25 mouse cellular contexts compared by ENCODE assay signal in the genomic region with DNA sequence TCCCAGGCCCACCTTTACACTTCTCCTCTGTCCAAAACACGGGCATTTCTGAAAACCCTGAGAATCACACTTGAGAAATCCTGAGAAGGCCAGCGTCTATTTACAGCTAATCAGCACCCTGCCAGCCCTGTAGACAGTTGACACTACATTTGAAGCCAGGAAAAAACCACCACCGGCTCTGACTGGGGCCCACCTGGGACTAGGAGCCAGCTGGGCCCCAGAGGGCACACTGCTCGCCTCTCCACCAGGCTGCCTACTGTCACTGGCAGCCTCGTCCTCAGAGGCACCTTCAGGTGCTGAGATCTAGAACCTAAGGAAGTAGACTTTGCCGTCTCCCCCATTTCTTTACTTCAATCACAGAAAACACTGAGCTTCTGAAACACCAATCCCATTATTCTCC. TPM values are rescaled to one million over a fixed set of nuclear protein-coding genes. Genes with fewer than 3 reads are reported as not detected.
DNase-seq lines count a peak whose midpoint lies in the region; ATAC-seq and TF ChIP-seq lines count a peak whose summit lies in the region.
"Had no signal": no experiment of that assay in that cellular context is flagged by ENCODE, and none has a peak within 500 bp of the region (broad histone marks: within the 10 kb centered on the region; RNA-seq: fewer than 3 reads in every experiment).

No protein-coding gene starts in this region.

- 37% methylated on average over 6 of the region's 6 CpGs for WGBS in heart, adult 2 months
- WGBS in heart, embryonic 16.5 days, result 35% methylated on average over 6 of the region's 6 CpGs
- 42% methylated on average over 6 of the region's 6 CpGs for WGBS in heart, embryonic 11.5 days (ENCODE audit: insufficient replicate concordance)
- 84% methylated on average over 6 of the region's 6 CpGs for WGBS in midbrain, embryonic 10.5 days

- ATAC-seq in heart, embryonic 16.5 days (replicated peaks; ENCODE audit: extremely low read depth, insufficient read depth, low FRiP score), result peak; percentile 67
- ATAC-seq in heart, embryonic 11.5 days (replicated peaks; ENCODE audit: insufficient number of reproducible peaks, low FRiP score, low TSS enrichment), result no peak
- ATAC-seq: forebrain, embryonic 13.5 days; hindbrain, postnatal 0 days; intestine, postnatal 0 days; liver, embryonic 12.5 days; Patski had no signal

- TF ChIP-seq POLR2A in heart, adult 2 months (IDR thresholded peaks at IDR 0.05; ENCODE audit: insufficient read depth, low read depth, low read length), result no peak

- TF ChIP-seq EP300 in heart, adult 2 months (IDR thresholded peaks at IDR 0.05; ENCODE audit: insufficient read depth, low read depth, low read length), result no peak

- H3K4me2 ChIP-seq in heart, embryonic 16.5 days (ENCODE audit: low read depth, low read length), result no peak overlapping the region
- no peak overlapping the region for H3K4me2 ChIP-seq in heart, embryonic 11.5 days
- H3K4me2 ChIP-seq: embryonic facial prominence, embryonic 12.5 days; forebrain, embryonic 13.5 days; limb, embryonic 12.5 days; liver, embryonic 12.5 days; midbrain, embryonic 11.5 days; neural tube, embryonic 15.5 days had no signal

- H3K36me3 ChIP-seq in heart, adult 2 months (ENCODE audit: control insufficient read depth, insufficient read depth, low read length), result peaks cover 4% of the 10 kb centered on the region; the same call in 1 of the 2 replicates
- no peaks in the 10 kb centered on the region for H3K36me3 ChIP-seq in heart, embryonic 16.5 days (ENCODE audit: control insufficient read depth, insufficient read depth)
- no peaks in the 10 kb centered on the region for H3K36me3 ChIP-seq in heart, embryonic 11.5 days (ENCODE audit: control insufficient read depth, insufficient read depth, low read length)
- H3K36me3 ChIP-seq in midbrain, embryonic 10.5 days, result no peaks in the 10 kb centered on the region
- H3K36me3 ChIP-seq: G1E; limb, embryonic 12.5 days; liver, embryonic 12.5 days; neural tube, embryonic 15.5 days had no signal

- TF ChIP-seq CTCF in heart, adult 2 months (IDR thresholded peaks at IDR 0.05), result no peak

- no peak overlapping the region for H3K4me3 ChIP-seq in heart, adult 2 months
- no peak overlapping the region for H3K4me3 ChIP-seq in heart, embryonic 16.5 days (ENCODE audit: low read length)
- no peak overlapping the region for H3K4me3 ChIP-seq in heart, embryonic 11.5 days (ENCODE audit: low read depth, low read length)
- H3K4me3 ChIP-seq in midbrain, embryonic 10.5 days, result no peak overlapping the region
- H3K4me3 ChIP-seq: embryonic facial prominence, embryonic 12.5 days; erythroblast, embryonic 14.5 days; forebrain, embryonic 13.5 days; limb, embryonic 12.5 days; liver, embryonic 12.5 days; neural tube, embryonic 15.5 days had no signal

- H3K9me3 ChIP-seq in heart, embryonic 16.5 days (replicated peaks; ENCODE audit: control insufficient read depth, low read length), result no peaks in the 10 kb centered on the region
- H3K9me3 ChIP-seq in heart, embryonic 11.5 days (replicated peaks; ENCODE audit: control insufficient read depth, low read length), result no peaks in the 10 kb centered on the region
- H3K9me3 ChIP-seq in midbrain, embryonic 10.5 days (replicated peaks), result no peaks in the 10 kb centered on the region
- H3K9me3 ChIP-seq: embryonic facial prominence, embryonic 12.5 days; forebrain, embryonic 13.5 days; G1E; limb, embryonic 12.5 days; liver, embryonic 12.5 days; neural tube, embryonic 15.5 days had no signal

- no peak overlapping the region; the same call in 1 of the 2 replicates for H3K27ac ChIP-seq in heart, adult 2 months
- peak overlapping the region; percentile 69 for H3K27ac ChIP-seq in heart, embryonic 16.5 days (ENCODE audit: low read length)
- no peak overlapping the region for H3K27ac ChIP-seq in heart, embryonic 11.5 days (ENCODE audit: low read depth, low read length)
- H3K27ac ChIP-seq in midbrain, embryonic 10.5 days (replicated peaks), result no peak overlapping the region; the same call in 1 of the 2 replicates
- H3K27ac ChIP-seq: embryonic facial prominence, embryonic 12.5 days; forebrain, embryonic 13.5 days; hindbrain, postnatal 0 days; liver, embryonic 12.5 days; neural tube, embryonic 15.5 days had no signal

- H3K4me1 ChIP-seq in heart, adult 2 months (ENCODE audit: control insufficient read depth, insufficient read depth, low read length), result peaks cover 32% of the 10 kb centered on the region
- H3K4me1 ChIP-seq in heart, embryonic 16.5 days (ENCODE audit: control insufficient read depth, insufficient read depth, low read length), result peaks cover 44% of the 10 kb centered on the region
- H3K4me1 ChIP-seq in heart, embryonic 11.5 days (ENCODE audit: control insufficient read depth, insufficient read depth, low read length), result peaks cover 34% of the 10 kb centered on the region
- peaks cover 4% of the 10 kb centered on the region; the same call in 1 of the 2 replicates for H3K4me1 ChIP-seq in midbrain, embryonic 10.5 days
- H3K4me1 ChIP-seq: liver, embryonic 12.5 days had no signal

- no peaks in the 10 kb centered on the region for H3K79me2 ChIP-seq in heart, adult 2 months (replicated peaks; ENCODE audit: control insufficient read depth, insufficient read depth, low read length)

- intact Hi-C loops in heart, adult 2 months (cut with DNase I), result no loop called here

- peak; percentile 89 for DNase-seq in heart, adult 11 months
- no peak for DNase-seq in heart, adult 2 months
- DNase-seq in thymus, postnatal 10 days (ENCODE audit: low spot score in 2 of 2), result peak; percentile 61 to 63
- no peak for DNase-seq in midbrain, embryonic 10.5 days (ENCODE audit: low spot score)
- no peak for DNase-seq in kidney, postnatal 14 days
- DNase-seq: cerebellum, adult 11-12 months; cerebellum, postnatal 10 days; kidney, postnatal 36 days; layer of hippocampus, postnatal 36 days; lung, adult 18-20 months; lung, postnatal 10 days had no signal

- H3K27me3 ChIP-seq in heart, adult 2 months (ENCODE audit: control insufficient read depth, insufficient read depth, low read length), result no peaks in the 10 kb centered on the region
- no peaks in the 10 kb centered on the region for H3K27me3 ChIP-seq in heart, embryonic 16.5 days (ENCODE audit: control insufficient read depth, insufficient read depth, low read length)
- no peaks in the 10 kb centered on the region for H3K27me3 ChIP-seq in heart, embryonic 11.5 days (ENCODE audit: control insufficient read depth, insufficient read depth, low read length)
- no peaks in the 10 kb centered on the region for H3K27me3 ChIP-seq in midbrain, embryonic 10.5 days (ENCODE audit: low read depth, poor library complexity, severe bottlenecking)
- H3K27me3 ChIP-seq: embryonic facial prominence, embryonic 12.5 days; forebrain, embryonic 13.5 days; limb, embryonic 12.5 days; liver, embryonic 12.5 days; neural tube, embryonic 15.5 days; Patski had no signal

- H3K9ac ChIP-seq in heart, adult 2 months (ENCODE audit: low read depth, low read length), result no peak overlapping the region
- H3K9ac ChIP-seq in heart, embryonic 16.5 days (ENCODE audit: low read length), result peak overlapping the region; percentile 24; the same call in 1 of the 2 replicates
- no peak overlapping the region for H3K9ac ChIP-seq in heart, embryonic 11.5 days (ENCODE audit: low read depth, low read length)
- H3K9ac ChIP-seq: embryonic facial prominence, embryonic 12.5 days; forebrain, embryonic 13.5 days; limb, embryonic 12.5 days; liver, embryonic 12.5 days; neural tube, embryonic 15.5 days had no signal

RNA-seq across cellular contexts. Expression of a gene that starts 14.6 kb away (rescaled TPM):
- total RNA-seq in heart, adult 2 months (2021), result 10 to 100 TPM; 14.6 to 18.1 TPM
- 18.6 and 29.3 TPM in 2 replicates for polyA plus RNA-seq in heart, adult 2 months (2012; rRNA removed)
- 13.0 and 16.6 TPM in 2 replicates for polyA plus RNA-seq in heart, embryonic 16.5 days (2015; fragmentation: Nextera tagmentation; extraction: Ambion mirVana)
- polyA plus RNA-seq in heart, embryonic 11.5 days (2014; fragmentation: Nextera tagmentation; extraction: Ambion mirVana), result 11.0 and 11.4 TPM in 2 replicates
- 10.9 and 12.6 TPM in 2 replicates for polyA plus RNA-seq in midbrain, embryonic 10.5 days (2016; fragmentation: Nextera tagmentation; extraction: Ambion mirVana)

RNA-seq across cellular contexts. Expression of a gene that starts 37.0 kb away (rescaled TPM):
- 100 to 1,000 TPM; 207 to 253 TPM for total RNA-seq in heart, adult 2 months (2021)
- polyA plus RNA-seq in heart, adult 2 months (2012; rRNA removed), result 334 and 409 TPM in 2 replicates
- 273 and 290 TPM in 2 replicates for polyA plus RNA-seq in heart, embryonic 16.5 days (2015; fragmentation: Nextera tagmentation; extraction: Ambion mirVana)
- polyA plus RNA-seq in heart, embryonic 11.5 days (2014; fragmentation: Nextera tagmentation; extraction: Ambion mirVana), result 233 and 290 TPM in 2 replicates
- 288 and 305 TPM in 2 replicates for polyA plus RNA-seq in midbrain, embryonic 10.5 days (2016; fragmentation: Nextera tagmentation; extraction: Ambion mirVana)

RNA-seq across cellular contexts. Expression of a gene that starts 60.0 kb away (rescaled TPM):
- total RNA-seq in heart, adult 2 months (2021), result not detected
- 0.20 TPM in 1 of 2 replicates, not detected in the other for polyA plus RNA-seq in heart, adult 2 months (2012; rRNA removed)
- polyA plus RNA-seq in heart, embryonic 16.5 days (2015; fragmentation: Nextera tagmentation; extraction: Ambion mirVana), result 0.13 and 0.16 TPM in 2 replicates
- polyA plus RNA-seq in heart, embryonic 11.5 days (2014; fragmentation: Nextera tagmentation; extraction: Ambion mirVana), result 0.17 and 0.66 TPM in 2 replicates
- polyA plus RNA-seq in midbrain, embryonic 10.5 days (2016; fragmentation: Nextera tagmentation; extraction: Ambion mirVana), result 0.11 and 0.19 TPM in 2 replicates
- total RNA-seq: G1E; gastrocnemius, adult 18-20 months had no signal
- polyA plus RNA-seq: erythroblast, embryonic 14.5 days; G1E; intestine, postnatal 0 days; limb, embryonic 12.5 days had no signal

Comparison
In these comparisons a context has a peak if more than half of its experiments do, and no peak if none do; other contexts are left out.
1. DNase-seq: peak in heart, adult 11 months (single experiment) and thymus, postnatal 10 days (2 of 2); none in heart, adult 2 months (0 of 2), midbrain, embryonic 10.5 days (single experiment) and kidney, postnatal 14 days (single experiment).